In the genomic region with DNA sequence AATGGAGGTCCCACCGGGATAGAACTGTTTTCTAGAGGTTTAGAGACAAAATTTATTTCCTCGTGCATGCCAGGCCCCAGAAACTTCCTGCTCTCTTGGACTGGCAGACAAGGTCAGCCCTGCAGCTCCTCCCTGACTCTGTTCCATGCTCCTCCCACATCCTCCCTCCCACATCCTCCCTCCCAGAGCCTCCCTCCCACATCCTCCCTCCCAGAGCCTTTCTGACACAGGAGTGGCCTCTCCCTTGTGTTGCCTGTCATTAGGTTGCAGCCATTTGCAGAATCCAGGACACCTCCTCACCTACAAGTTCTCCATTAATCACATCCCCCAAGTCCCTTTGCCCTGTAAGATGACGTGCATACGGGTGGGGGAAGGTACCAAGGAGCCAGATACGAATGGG, we compare ENCODE assay signal across 9 mouse cellular contexts.
A peak's percentile ranks its signal among the peaks of the same experiment; 100 is the strongest.
DNase-seq lines count a peak whose midpoint lies in the region; ATAC-seq and TF ChIP-seq lines count a peak whose summit lies in the region.
"Had no signal": no experiment of that assay in that cellular context is flagged by ENCODE, and none has a peak within 500 bp of the region (broad histone marks: within the 10 kb centered on the region; RNA-seq: fewer than 3 reads in every experiment).

No protein-coding gene starts in this region.

- ATAC-seq in forebrain, embryonic 14.5 days = no peak

- no peak overlapping the region for H3K9ac ChIP-seq in forebrain, embryonic 14.5 days (ENCODE audit: low read length)
- H3K9ac ChIP-seq: embryonic facial prominence, embryonic 15.5 days had no signal

- WGBS in forebrain, embryonic 14.5 days = 49% methylated on average over 5 of the region's 5 CpGs

- no peak overlapping the region for H3K4me3 ChIP-seq in forebrain, embryonic 14.5 days (ENCODE audit: low read depth, low read length)
- H3K4me3 ChIP-seq: embryonic facial prominence, embryonic 15.5 days had no signal

- TF ChIP-seq CTCF in brain, embryonic 14.5 days (IDR thresholded peaks at IDR 0.05; ENCODE audit: borderline replicate concordance, extremely low read depth, insufficient read depth, insufficient read length) = no peak

- no peaks in the 10 kb centered on the region for H3K4me1 ChIP-seq in forebrain, embryonic 14.5 days (ENCODE audit: control insufficient read depth, insufficient read depth, low read length)
- H3K4me1 ChIP-seq: embryonic facial prominence, embryonic 15.5 days had no signal

- no peaks in the 10 kb centered on the region for H3K36me3 ChIP-seq in forebrain, embryonic 14.5 days (ENCODE audit: control insufficient read depth, insufficient read depth, low read length)
- H3K36me3 ChIP-seq: embryonic facial prominence, embryonic 15.5 days had no signal

- H3K4me2 ChIP-seq in forebrain, embryonic 14.5 days (ENCODE audit: low read length) = no peak overlapping the region
- H3K4me2 ChIP-seq: embryonic facial prominence, embryonic 15.5 days had no signal

- no peak overlapping the region for H3K27ac ChIP-seq in forebrain, embryonic 14.5 days (ENCODE audit: low read depth, low read length)
- H3K27ac ChIP-seq: embryonic facial prominence, embryonic 15.5 days had no signal

- no peak for TF ChIP-seq POLR2A in brain, embryonic 14.5 days (IDR thresholded peaks at IDR 0.05; ENCODE audit: borderline replicate concordance, extremely low read depth, insufficient read depth, insufficient read length, poor library complexity, severe bottlenecking)

- H3K27me3 ChIP-seq in forebrain, embryonic 14.5 days (replicated peaks; ENCODE audit: control insufficient read depth, insufficient read depth, low read length) = no peaks in the 10 kb centered on the region
- H3K27me3 ChIP-seq: embryonic facial prominence, embryonic 15.5 days had no signal

- intact Hi-C loops in heart, postnatal 25 days (cut with DNase I) = no loop called here

- peak; percentile 8 to 19 for DNase-seq in heart, adult 18-20 months
- DNase-seq in heart, postnatal 25 days (ENCODE audit: low spot score) = no peak
- peak; percentile 35 for DNase-seq in brain, embryonic 14.5 days (ENCODE audit: low read depth)
- DNase-seq in kidney, adult 11 months = peak; percentile 12
- DNase-seq in lung, postnatal 36 days = peak; percentile 45
- DNase-seq in layer of hippocampus, adult 11-12 months (ENCODE audit: low spot score) = no peak
- no peak for DNase-seq in right cerebral cortex, adult 2 months (ENCODE audit: low spot score in 2 of 2)
- no peak for DNase-seq in forebrain, embryonic 14.5 days (ENCODE audit: low spot score)

- H3K9me3 ChIP-seq in forebrain, embryonic 14.5 days (replicated peaks; ENCODE audit: control insufficient read depth, low read length) = 0 out of 2 replicates have a peak, but pooled peaks cover 4% of the 10 kb centered on the region
- H3K9me3 ChIP-seq: embryonic facial prominence, embryonic 15.5 days had no signal

Comparison
In these comparisons a context has a peak if more than half of its experiments do, and no peak if none do; other contexts are left out.
1. DNase-seq: peak in heart, adult 18-20 months (2 of 2), brain, embryonic 14.5 days (single experiment), kidney, adult 11 months (single experiment) and lung, postnatal 36 days (single experiment); none in heart, postnatal 25 days (single experiment), layer of hippocampus, adult 11-12 months (single experiment), right cerebral cortex, adult 2 months (0 of 2) and forebrain, embryonic 14.5 days (single experiment).